Mouse (Mus musculus) hindbrain, postnatal 0 days (tissue): ENCODE measurements around the gene Gm20388. TPM values are rescaled to one million over a fixed set of nuclear protein-coding genes. Genes with fewer than 3 reads are reported as not detected.

Experiments used
- ATAC-seq: fragments of 200-750 bp; cut with Nextera tagmentation; 2 replicates; pipeline ENCODE4 v1.8.0; 2017; ENCODE audit warnings: mild to moderate bottlenecking, moderate TSS enrichment, moderate library complexity
- DNase-seq: peaks from one replicate; pipeline ENCODE4 v3.0.0-alpha.2; 2015; ENCODE audit warnings: low spot score
- H3K27ac ChIP-seq: fragments of 300-500 bp; sonication (generic); 2 replicates; pipeline ENCODE4 v1.5.1; 2014; ENCODE audit warnings: mild to moderate bottlenecking
- H3K27me3 ChIP-seq: fragments of 300-500 bp; sonication (generic); 2 replicates; pipeline ENCODE4 v1.6.1; 2014; ENCODE audit warnings: low read length, mixed read lengths; ENCODE audit not compliant: insufficient read depth
- H3K36me3 ChIP-seq: fragments of 300-500 bp; sonication (generic); 2 replicates; pipeline ENCODE4 v1.6.1; 2014; ENCODE audit warnings: low read length, mixed read lengths; ENCODE audit not compliant: insufficient read depth
- H3K4me1 ChIP-seq: fragments of 300-500 bp; sonication (generic); 2 replicates; pipeline ENCODE4 v1.6.1; 2014; ENCODE audit warnings: antibody characterized with exemption, low read length, mixed read lengths; ENCODE audit not compliant: insufficient read depth
- H3K4me2 ChIP-seq: fragments of 300-500 bp; sonication (generic); 2 replicates; pipeline ENCODE4 v1.6.1; 2014; ENCODE audit warnings: low read depth, mild to moderate bottlenecking, low read length, moderate library complexity, mixed read lengths
- H3K4me3 ChIP-seq: fragments of 300-500 bp; sonication (generic); 2 replicates; pipeline ENCODE4 v1.5.1; 2014; ENCODE audit warnings: low read length
- H3K9ac ChIP-seq: fragments of 300-500 bp; sonication (generic); replicated peaks from 2 replicates; pipeline ENCODE4 v1.6.1; 2014; ENCODE audit warnings: mild to moderate bottlenecking, low read length, moderate library complexity, mixed read lengths
- H3K9me3 ChIP-seq: fragments of 300-500 bp; sonication (generic); 2 replicates; pipeline ENCODE4 v1.6.1; 2016; ENCODE audit warnings: low read length, mixed read lengths
- CTCF ChIP-seq: IDR thresholded peaks from 2 replicates; pipeline ENCODE4 v1.5.1; 2016; ENCODE audit warnings: antibody characterized with exemption, control low read depth, low read depth
- WGBS: fragments of 180-500 bp; shearing (Covaris S2); extraction: QIAGEN DNeasy Blood & Tissue Kit; methylation state at CpG from one replicate; pipeline ENCODE4 v1.1.7; 2014; 5-methylcytosine and 5-hydroxymethylcytosine counted together
- polyA plus RNA-seq: library from polyadenylated mRNA; unstranded; fragments of >200 nt; fragmentation: Nextera tagmentation; extraction: Ambion mirVana; gene quantifications from 2 replicates; pipeline ENCODE4 v1.2.1, GENCODE M21; 2015
- total RNA-seq: library from RNA; depleted of rRNA; stranded (reverse); fragments of >200 nt; gene quantifications from 2 replicates; pipeline ENCODE4 v1.2.3, GENCODE M21; 2014

Gm20388 gene
- total and polyA plus RNA-seq, 2 experiments from 2014 or later, result 71.3 TPM; not detected in 1

DNA sequence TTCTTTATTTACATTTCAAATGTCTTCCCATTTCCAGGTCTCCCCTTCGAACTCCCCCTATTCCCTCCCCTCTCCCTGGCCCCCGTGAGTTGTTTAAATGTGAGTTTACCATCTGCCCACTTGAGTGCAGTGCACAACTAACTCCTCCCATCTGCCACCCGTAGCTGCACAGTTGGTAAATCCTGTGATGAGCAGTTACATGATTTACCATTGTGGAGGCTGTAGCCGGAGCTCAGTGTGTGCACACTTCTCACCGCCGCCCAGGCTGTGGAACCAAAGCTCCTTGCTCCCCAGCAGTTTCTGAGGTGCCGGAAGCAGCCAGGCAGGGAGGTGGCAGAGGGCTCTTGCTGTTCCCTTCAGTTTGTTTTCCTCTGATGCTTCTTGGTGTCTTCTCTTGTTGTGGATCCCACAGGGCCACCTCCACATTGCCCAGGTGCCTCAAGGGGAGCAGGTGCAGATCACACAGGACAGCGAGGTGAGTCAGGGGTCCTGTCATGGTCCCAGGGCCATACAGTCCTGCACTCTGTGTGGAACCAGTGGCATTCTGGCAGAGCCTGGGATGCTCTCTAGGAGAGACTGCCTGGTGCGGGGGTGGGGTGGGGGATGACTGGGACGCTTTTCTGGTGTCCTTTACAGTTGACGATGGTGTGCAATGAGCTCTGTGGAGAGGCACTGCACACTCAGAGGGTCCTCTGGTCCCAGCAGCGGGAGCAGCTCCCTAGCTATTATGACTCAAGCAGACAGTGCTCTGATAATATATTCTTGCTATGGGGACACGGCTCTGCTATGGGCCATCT lies 2096.2 kb downstream of the Gm20388 start:
- H3K4me2 ChIP-seq, result peak overlapping the region; percentile 27
- H3K27me3 ChIP-seq, result no peaks in the 10 kb centered on the region
- no peak for ATAC-seq
- H3K9ac ChIP-seq, result 0 out of 2 replicates have a peak overlapping the region, but pooled peaks have one; percentile 17
- peaks cover 35% of the 10 kb centered on the region for H3K36me3 ChIP-seq
- TF ChIP-seq CTCF, result no peak
- H3K9me3 ChIP-seq, result no peaks in the 10 kb centered on the region
- 66% methylated on average over 13 of the region's 13 CpGs for WGBS
- DNase-seq, result peak; percentile 43
- H3K4me1 ChIP-seq, result no peaks in the 10 kb centered on the region
- no peak overlapping the region for H3K4me3 ChIP-seq
- peak overlapping the region; percentile 41; the same call in 1 of the 2 replicates for H3K27ac ChIP-seq

DNA sequence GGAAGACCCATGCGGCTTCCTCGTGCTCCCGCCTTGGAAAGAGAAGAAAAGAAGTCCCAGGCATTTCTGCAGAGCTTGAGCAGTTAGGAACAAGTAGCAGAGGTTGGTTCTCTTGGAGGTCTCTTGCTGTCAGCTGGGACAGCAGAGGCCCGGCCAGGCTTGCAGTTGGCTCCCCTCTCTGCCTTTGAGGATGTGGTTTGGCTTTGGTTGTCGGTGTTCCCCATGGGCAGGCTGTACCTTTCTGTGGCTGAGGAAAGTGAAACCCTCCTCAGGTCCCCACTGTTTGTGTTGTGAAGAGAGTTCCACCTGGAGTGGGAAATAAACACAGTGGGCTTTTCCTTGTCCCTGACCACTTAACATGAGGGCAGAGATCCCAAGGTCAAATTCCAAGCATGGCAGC lies 2097.8 kb downstream of the Gm20388 start:
- H3K27me3 ChIP-seq, result no peaks in the 10 kb centered on the region
- TF ChIP-seq CTCF, result no peak

DNA sequence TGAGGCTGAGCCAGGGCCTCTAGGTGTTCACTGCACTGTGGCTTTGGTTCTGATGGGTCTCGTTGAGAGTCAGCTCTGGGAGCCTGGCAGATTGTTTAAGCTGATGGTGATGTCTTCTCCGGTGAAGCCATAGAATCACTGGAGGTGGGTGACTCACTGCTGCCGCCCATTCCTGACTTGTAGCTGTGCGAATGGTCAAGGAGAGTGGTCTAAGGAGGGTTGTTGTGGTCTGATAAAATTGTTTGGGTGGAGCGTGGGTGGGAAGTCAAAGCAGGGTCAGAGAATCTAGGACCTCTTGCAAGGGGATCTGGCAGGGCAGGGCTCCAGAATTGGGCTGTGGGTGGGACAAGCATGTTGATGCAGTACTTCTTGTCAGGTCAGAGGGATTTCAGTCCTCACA lies 2100.0 kb downstream of the Gm20388 start:
- Histone ChIP-seq H3K9ac (no peak overlapping the region), H3K4me1 (peaks cover 3% of the 10 kb centered on the region; the same call in 1 of the 2 replicates), H3K9me3 (no peaks in the 10 kb centered on the region), H3K27me3 (no peaks in the 10 kb centered on the region), H3K4me3 (no peak overlapping the region), H3K4me2 (no peak overlapping the region), H3K27ac (no peak overlapping the region), H3K36me3 (peaks cover 28% of the 10 kb centered on the region)
- 88% methylated on average over 5 of the region's 5 CpGs for WGBS
- TF ChIP-seq CTCF, result no peak
- no peak for ATAC-seq
- no peak for DNase-seq

More for the DNA sequence above, 2097.8 kb downstream of the Gm20388 start:
- 86% methylated on average over 5 of the region's 5 CpGs for WGBS
- 0 out of 2 replicates have a peak overlapping the region, but pooled peaks have one; percentile 18 for H3K4me2 ChIP-seq
- peaks cover 28% of the 10 kb centered on the region for H3K36me3 ChIP-seq
- H3K4me3 ChIP-seq, result no peak overlapping the region
- H3K4me1 ChIP-seq, result no peaks in the 10 kb centered on the region
- ATAC-seq (no peak), DNase-seq (no peak)
- H3K27ac ChIP-seq, result no peak overlapping the region
- no peak overlapping the region for H3K9ac ChIP-seq
- H3K9me3 ChIP-seq, result no peaks in the 10 kb centered on the region

DNA sequence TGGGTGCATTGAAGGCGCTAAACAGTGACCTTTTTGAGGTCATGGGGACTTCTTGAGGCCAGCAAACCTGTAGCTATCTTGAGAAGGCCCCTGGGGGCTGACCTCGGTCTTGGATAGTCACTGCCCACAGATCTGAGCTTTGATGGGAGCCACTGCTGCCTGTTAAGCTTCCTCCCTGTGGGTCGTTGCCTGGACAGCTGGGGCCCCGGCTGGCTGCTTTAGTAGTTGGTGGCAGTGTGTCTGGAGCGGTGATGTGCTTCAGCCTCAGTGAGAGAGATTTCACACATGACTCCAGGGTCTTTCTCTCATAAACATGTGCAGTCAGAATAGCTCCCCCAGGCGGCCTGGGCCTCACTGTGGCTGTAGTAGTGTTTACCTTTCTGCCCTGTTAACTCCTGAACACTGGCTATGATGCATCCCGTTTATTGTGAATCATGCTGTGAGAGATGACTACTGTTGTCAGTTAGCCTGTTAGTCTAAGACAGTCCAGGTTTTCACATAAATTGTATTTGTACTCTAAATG lies 2100.5 kb downstream of the Gm20388 start:
- DNase-seq, result no peak

DNA sequence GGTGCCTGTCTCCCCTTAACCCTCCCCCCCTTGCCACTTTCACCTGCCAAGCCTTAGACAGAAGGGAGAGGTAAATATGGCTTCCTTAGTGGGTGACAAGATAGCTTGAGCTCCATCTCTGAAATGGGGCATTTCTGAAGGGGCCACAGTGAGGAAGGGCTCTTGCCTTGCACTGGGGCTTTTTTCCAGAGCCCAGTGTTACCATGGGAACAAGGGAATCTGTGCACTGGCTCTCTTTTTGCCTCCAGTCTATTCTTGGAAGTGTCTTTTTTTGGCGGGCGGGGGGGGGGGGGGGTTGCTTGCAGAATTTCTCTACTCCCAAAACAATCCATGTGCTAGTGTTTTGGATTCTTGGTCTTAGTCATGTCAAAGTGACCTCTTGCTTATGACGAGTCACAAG lies 2104.0 kb downstream of the Gm20388 start:
- peaks cover under 1% of the 10 kb centered on the region for H3K36me3 ChIP-seq
- peak; percentile 34; the same call in 1 of the 2 replicates for ATAC-seq

More for the DNA sequence above, 2100.5 kb downstream of the Gm20388 start:
- H3K4me3 ChIP-seq, result no peak overlapping the region
- no peak for ATAC-seq
- WGBS, result 50% methylated on average over 7 of the region's 7 CpGs
- no peaks in the 10 kb centered on the region for H3K9me3 ChIP-seq
- H3K27ac ChIP-seq, result no peak overlapping the region
- H3K9ac ChIP-seq, result no peak overlapping the region
- no peaks in the 10 kb centered on the region for H3K27me3 ChIP-seq
- H3K4me1 ChIP-seq, result peaks cover 3% of the 10 kb centered on the region; the same call in 1 of the 2 replicates
- peaks cover 28% of the 10 kb centered on the region for H3K36me3 ChIP-seq
- peak; percentile 38; the same call in 1 of the 2 replicates for TF ChIP-seq CTCF
- no peak overlapping the region for H3K4me2 ChIP-seq

DNA sequence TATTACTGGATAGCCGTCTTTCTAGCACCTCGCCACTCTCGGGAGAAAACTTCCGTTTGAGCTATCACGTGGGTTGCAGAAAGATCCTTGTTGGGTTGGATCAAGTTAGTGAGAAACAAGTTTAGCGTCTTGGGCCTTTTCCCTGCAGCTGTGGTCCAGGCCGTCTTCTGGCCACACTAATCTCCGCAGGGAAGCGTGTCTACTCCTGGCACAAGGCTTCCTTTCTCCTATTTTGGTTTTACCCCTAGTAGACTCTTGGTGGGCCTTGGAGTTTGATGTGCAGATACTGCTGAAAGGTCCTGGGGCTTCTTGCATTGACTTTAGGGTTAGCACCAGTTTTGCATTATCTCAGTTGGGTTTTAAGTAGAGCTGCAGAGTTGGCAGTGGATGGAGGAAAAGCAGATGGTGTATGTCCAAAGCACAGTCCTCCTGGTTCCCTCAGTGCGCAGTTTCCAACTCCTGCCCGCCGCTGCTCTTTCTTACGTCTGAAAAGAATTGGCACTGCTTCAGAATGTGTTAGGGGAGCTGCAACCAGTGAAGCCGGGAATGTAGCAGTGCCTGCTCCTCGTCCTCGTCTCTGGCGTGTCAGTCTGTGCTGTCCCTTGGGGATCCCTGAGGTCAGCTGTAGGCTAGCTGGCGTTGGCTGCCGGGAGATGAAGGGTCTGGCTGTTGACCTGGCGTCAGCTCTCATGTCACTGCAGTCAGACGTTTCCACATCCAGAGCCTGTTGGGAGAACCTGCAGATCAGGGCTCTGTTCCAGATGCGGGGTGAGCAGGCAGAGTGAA lies 2107.6 kb downstream of the Gm20388 start:
- Histone ChIP-seq H3K27me3 (no peaks in the 10 kb centered on the region), H3K9me3 (no peaks in the 10 kb centered on the region), H3K4me1 (peaks cover 13% of the 10 kb centered on the region), H3K9ac (no peak overlapping the region), H3K4me2 (no peak overlapping the region), H3K27ac (no peak overlapping the region), H3K36me3 (no peaks in the 10 kb centered on the region; the same call in 1 of the 2 replicates), H3K4me3 (no peak overlapping the region)
- DNase-seq (peak; percentile 72), ATAC-seq (no peak)
- WGBS, result 49% methylated on average over 22 of the region's 22 CpGs
- TF ChIP-seq CTCF, result no peak

More for the DNA sequence above, 2104.0 kb downstream of the Gm20388 start:
- Histone ChIP-seq H3K4me2 (no peak overlapping the region), H3K4me3 (no peak overlapping the region), H3K9ac (no peak overlapping the region), H3K27me3 (no peaks in the 10 kb centered on the region), H3K4me1 (peaks cover 3% of the 10 kb centered on the region; the same call in 1 of the 2 replicates), H3K27ac (no peak overlapping the region), H3K9me3 (no peaks in the 10 kb centered on the region)
- peak; percentile 37 for DNase-seq
- no peak for TF ChIP-seq CTCF
- 41% methylated on average over 3 of the region's 3 CpGs for WGBS
